Mouse (Mus musculus) urinary bladder, postnatal 14 days (tissue): ENCODE data around the gene Rab2b.
"Not testable (repeated sequence)": the region's sequence is repeated elsewhere in the genome, so short reads cannot be mapped to it uniquely, and the experiment has no call there.

ENCODE experiments used
- DNase-seq: peaks from one replicate; pipeline ENCODE4 v3.0.0; 2021; ENCODE audit warnings: low spot score

Gene Rab2b

DNA sequence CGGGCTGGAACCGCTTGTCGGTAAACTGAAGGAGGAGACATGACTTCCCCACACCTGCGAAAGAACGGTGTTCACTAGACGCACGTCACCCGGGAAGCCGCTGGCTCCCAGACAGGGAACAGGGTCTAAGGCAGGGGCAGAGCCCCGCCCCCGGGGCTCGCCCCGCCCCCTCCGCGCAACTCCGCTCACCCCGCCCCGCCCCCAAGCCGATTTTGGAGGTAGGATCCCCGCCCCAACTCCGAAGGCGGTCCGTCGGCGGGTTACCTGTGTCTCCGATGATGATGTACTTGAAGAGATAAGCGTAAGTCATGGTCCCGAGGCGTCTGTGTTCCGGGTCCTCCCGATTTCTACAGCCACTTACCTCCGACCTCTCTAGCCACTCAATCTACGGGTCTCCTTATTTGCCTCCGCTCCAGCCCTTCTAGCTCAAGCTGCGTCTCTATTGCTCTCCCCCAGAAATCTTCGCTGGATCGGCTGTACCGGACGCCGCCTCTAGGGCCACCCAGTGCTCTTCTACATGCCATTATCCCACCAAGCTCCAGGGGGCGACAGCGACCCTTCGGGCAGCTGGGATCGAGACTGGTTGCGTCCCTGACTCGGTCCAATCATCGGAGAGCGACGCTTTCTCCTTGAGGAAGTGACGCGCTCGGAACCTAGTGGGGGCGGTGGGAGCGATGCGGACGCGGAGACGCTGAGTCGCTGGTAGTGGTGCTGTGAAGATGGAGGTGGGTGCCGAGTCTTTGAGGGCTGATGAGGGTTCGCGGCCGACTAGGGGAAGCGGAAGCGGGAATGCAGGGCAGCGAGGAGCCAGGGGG is at the start of gene Rab2b, which contains the start of gene Tox4:
Gene Rab2b (minus strand): TSS at position 614 of the 815 bp plus-strand sequence.
Gene Tox4 (plus strand): TSS at position 215 of the 815 bp plus-strand sequence.
- DNase-seq, result peak; percentile 98

DNA sequence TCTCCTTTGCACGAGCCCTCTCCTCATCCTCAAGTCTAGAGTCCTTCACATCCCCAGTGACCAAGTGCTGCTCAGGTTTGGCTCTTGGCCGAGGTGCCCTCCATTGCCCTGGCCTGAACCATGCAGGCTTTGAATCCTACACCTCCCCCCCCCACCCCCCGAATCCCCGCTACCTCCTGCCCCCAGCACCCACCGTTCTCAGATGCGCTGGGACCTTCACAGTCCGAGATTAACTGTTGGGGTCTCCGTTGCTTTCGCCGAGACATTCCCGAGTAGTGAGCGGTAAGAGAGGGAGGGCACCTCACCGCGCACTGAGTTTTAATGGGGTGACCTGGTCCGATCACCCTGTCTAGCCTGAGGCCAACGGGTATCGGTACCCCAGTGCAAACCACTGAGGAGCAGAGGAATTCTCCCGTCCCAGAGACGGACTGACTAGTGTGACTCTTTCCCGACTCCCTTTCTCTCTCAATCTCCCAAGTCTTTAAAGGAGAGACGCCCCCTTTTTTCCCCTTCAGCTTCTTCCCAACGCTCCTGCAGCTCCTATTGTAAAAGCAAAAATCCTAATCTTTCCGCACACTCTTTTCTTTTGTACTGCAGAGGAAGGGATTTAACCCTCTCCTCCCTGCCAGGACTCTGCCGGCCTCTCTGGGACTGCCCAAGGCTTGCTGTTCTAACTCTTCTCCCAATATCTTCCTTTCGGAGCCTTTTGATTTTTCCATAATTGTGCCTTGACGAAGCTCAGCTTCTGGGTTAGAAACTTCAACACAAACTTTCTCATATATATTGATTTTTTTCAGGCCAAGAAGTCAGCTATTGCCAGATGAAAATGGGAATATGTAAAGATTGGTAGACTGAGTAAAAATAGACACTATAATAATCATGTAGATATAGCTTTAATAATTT is 48.8 kb upstream of the Rab2b start, which contains the start of gene Sall2:
Gene Sall2 (minus strand): TSS at position 853 of the 903 bp plus-strand sequence.
- no peak for DNase-seq

DNA sequence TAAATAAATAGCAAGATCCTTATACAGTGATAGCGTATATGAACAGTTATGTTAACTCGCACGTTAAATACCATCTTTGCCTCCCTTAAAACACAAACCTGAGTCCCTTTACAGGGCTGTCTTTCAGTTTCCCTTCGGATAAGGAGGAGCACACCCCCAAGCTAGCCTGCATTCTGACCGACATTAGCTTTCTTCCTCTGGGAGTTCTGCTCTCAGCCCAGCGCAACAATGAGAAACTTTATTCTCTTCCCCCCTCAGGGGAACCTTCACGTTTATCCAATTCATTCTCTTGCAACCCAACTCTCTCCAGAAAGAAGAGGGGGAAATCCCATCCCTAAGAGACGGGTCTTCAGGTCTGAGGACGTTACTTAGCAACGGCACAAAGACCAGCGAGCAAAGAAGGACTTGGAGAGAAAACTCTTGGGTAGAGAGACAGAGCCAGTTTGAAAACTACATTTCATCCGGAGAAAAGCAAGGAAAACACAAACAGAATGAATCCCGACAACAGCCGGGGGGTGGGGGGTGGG is 48.1 kb upstream of the Rab2b start:
- DNase-seq, result no peak

DNA sequence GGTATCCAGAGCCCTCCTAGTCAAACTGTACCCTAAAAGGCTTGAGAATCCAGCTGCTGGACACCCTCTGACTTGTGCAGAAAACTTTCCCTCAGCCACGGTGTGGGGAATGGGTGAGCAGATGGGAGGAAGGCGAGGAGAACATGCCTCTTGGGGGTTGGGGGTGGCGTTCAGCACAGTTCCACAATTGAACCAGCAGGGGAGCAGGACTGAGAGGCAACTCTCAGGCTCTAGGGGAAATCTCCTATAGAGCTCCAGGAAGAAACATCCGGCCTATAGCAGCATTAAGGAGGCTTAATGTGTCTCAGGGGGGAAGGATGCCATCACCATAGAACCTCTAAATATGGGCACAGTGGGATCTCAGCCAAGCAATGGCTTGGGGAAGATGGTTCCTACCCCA is 46.5 kb upstream of the Rab2b start:
- no peak for DNase-seq

DNA sequence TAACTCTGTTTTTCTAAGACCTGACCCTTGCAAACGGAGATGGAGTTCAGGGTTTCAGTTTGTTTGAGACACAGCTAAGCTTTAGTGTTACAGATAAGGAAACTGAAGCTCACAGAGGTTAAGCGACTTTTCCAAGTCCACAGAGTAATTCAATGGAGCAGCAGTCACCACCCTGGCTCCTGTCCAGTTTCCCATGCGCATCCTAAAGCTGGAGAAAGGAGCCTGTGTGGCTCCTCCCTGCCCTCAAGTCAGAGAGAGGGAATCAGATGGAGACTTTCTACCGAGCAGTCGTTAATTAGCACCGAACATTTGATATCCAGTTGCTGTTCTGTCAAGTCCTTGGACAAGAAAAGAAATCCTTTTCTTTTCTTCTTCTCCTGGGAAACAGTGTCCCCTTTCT is 40.0 kb upstream of the Rab2b start:
- no peak for DNase-seq

DNA sequence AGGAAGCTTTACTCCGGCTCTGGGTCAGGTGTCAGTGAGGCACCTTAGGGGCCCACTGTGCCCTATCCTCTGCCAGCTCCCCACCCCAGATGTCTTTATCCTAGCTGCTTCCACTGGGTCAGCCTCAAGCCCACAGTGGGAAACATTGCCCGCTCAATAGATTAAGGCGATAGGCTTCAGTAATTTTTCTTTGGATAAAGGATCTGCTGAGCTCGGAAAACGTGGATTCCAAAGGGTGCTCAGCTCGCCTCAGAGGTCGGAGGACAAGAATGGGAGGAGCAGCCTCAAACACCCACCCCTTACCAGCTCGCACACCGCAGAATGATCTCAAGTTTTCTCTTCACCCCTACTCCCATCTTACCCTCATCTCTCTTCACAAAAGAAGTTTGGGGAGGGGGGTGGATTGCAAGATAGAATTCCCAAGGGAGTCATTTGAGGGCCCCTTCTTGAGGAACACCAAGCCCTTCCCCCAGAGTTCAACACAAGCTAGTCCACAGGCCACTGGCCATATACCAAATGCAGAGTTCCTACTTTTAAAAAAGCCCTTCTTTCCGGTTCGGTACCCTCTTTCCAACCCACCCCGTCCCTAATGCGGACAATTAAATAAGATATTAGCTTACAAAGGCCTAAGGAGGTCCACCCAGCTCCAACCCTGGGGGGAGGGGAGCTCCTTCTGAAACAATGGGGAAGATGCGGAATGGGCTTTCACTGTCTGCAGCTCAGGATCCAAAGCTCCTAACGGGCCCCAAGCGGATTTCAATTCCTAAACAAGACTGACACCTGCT is 37.3 kb upstream of the Rab2b start:
- DNase-seq, result no peak

DNA sequence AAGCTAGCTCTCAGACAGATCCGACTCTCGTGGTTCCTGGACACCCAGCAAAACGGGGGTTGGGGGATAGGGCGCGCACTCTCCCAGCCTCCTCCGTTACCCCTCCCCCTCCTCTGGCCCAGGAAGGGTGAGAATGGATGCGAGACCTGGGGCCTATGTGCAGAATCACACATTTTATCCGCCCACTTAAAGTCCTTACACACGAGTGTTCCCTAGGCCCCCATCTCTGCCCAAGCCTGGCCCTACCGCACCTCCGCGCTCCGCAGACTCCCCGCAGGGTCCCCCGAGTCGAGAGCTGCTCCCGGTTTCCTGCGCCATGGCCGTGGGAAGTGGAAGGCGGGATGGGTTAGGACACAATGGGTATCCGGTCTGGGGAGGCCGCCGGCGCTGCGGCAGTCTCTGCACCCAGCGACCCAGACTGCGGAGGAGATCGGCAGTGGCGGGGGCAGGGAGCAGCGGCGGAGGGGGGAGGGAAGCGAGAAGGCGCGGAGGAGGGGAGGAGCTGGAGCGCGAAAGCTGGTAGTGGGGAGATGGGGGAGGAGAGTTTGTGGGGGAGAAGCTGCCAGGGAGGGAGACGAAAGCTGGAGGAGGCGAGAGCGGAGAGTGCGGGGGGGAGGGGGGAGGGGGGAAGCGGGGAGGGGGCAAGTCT is 36.6 kb upstream of the Rab2b start:
- peak; percentile 66 for DNase-seq

DNA sequence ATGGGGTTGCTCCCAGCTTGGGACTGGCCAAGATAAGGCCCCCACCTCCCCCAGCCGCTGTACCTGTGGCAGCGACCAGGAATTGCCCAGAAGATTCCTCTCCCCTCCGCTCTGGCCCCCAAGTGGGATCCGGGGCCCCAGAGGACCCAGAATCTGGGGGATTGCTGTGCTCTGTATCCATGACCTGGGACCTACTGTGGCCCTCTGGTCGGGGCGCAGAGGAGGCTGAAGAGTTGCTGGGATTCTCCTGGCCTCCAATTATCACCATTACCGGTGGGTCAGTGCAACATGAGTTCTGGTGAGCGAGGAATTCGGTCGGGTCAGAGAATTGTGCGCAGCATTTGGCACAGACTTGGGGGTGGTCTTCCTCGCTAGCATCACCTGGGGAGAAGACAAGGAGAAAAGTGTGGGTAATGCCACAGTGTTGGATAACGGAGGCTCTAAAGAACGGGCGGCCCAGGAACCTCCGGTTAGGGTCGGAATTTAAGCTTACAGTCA is 36.0 kb upstream of the Rab2b start:
- no peak for DNase-seq

DNA sequence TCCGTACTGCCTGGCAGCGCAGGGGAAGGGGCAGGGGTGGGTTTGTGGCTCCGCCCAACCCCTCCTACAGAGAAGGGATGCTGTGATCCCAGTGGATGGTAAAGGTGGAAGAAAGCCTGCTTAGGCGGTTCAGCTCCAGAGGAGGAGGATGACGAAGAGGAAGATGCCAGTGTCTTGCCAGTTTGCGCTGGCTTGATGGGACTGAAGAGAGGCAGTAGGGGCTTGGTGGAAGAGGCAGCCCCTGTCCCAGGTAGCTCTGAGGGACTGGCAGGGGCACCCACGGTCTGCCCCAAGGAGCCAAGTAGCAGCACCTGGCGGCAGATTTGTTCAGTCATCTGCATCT is 35.4 kb upstream of the Rab2b start:
- no peak for DNase-seq

DNA sequence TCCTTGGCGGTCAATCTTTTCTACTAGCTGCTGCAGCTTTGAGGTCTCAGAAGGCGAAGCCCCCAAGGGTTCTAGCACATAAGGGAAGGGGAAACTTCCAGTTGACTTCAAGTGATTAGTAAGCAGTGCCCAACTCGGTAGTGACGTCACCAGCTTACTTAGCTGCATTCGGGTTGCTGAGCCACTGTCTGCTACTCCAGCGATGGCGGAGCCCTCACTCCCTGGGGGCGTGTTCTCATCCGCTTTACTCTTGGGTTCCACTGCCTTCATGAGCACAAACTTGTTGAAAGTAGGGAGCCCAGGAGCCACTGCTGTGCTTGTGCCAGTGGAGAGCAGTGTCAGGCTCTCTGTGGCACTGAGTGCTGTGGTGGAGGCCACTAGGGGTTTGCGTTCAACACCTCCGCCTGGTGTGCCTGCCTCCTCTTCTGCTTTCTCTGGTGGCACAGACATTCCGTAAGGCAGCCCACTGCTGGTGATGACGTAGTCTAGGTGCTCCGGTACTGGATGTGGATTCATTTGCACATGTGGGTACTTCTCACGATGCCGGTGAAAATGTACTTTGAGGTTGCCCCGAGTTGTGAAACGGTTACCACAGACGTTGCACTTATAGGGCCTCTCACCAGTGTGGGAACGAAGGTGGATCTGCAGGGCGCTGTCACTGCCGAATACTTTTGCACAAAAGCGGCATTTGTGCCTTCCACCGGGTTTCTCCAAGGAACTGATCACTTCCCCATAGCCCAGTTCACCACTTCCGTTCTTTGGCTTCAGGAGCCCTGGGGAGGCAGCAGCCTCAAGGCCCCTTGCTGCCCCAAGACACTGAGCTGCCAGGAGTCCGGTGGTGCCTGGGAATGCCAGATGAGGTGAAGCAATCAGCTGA is 34.8 kb upstream of the Rab2b start:
- no peak for DNase-seq

DNA sequence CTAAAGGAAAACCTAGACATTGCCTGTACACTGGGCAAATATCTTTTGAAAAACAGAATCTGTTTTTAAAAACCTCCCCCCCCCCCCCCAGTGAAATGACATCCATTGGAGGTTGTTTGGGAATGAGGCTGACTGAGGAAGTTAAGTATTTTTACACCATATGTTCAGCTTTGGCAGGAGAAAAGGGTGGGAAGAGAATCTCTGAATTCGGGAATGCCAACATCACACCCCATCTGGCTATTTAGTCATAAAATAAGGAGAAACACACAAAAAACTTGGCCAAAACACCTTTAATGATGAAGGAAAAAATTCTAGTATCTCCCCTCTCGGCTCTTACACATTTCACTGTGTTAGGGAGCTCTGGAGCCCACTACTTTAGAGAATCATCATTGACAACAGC is 31.6 kb upstream of the Rab2b start:
- DNase-seq, result no peak

DNA sequence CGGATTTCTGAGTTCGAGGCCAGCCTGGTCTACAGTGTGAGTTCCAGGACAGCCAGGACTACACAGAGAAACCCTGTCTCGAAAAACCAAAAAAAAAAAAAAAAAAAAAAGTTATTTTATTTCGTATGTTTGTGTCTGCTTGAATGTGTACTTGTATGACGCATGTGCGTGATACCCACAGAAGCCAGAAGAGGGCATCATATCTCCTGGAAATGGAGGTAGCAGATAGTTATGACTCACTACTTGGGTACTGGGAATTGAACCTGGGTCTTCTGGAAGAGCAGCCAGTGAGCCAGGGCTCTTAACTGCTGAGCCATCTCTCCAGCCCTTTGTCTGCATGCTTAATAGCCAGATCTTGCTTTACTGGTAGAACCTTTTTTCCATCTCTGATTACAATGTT is 31.0 kb upstream of the Rab2b start:
- DNase-seq, result not testable (repeated sequence)

DNA sequence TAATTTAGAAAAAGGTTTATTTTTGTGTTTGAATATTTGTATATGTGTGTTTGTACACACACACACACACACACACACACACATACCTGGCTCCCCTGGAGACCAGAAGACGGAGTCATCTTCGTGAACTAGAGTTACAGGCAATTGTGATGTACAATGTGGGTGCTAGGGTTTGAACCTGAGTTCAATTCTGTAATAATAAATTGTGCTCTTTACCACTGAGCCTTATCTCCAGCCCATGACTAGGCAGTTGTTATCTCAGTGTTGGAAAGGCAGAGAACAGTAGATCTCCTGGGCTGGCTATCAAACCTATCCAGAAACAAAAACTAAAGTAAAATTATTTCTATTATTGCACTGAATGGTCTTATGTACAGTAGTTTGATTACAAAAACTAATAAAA is 26.8 kb upstream of the Rab2b start:
- DNase-seq, result no peak

DNA sequence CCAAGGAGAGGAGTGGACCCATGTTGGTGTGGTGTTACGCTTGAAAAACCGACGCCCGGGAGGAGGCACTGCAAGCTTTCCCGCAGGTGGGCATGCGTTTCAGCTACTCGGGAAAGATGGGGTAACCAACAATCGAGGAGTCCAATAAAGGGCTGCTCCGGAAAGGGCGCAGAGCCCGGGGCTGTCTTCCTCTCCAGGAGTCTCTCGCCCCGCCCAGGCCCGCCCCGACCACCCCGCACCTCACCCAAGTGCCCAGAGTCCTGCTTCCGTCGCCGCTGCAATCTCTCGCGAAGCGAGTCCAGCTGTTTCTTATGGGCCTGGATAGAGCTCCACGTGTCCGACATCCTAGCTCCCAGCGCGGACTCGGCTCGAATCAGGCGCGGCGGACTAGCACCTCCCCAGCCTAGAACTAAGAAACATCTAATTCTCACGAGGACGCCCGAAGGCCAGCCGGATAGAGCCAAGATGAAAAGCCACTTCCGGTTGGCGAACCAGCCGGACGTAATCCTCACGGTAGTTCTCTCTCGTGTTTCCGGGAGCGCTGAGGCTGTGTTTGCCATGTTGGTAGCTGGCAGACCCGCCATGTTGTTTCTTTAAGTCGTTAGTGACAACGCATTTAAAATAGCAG is 25.4 kb upstream of the Rab2b start, which contains the start of gene Mettl3:
Gene Mettl3 (minus strand): TSS at position 485 of the 628 bp plus-strand sequence.
- DNase-seq, result peak; percentile 92

DNA sequence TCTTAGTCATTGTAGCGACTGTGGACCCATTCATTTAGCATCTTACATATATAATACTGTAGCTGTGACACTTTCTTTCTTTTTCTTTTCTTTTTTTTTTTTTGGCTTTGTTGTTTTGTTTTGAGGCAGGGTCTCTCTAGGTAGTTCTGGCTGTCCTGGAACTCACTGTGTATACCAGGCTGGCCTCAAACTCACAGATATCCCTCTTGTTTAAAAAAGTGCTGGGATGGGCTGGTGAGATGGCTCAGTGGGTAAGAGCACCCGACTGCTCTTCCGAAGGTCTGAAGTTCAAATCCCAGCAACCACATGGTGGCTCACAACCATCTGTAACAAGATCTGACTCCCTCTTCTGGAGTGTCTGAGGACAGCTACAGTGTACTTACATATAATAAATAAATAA is 24.2 kb upstream of the Rab2b start:
- not testable (repeated sequence) for DNase-seq

DNA sequence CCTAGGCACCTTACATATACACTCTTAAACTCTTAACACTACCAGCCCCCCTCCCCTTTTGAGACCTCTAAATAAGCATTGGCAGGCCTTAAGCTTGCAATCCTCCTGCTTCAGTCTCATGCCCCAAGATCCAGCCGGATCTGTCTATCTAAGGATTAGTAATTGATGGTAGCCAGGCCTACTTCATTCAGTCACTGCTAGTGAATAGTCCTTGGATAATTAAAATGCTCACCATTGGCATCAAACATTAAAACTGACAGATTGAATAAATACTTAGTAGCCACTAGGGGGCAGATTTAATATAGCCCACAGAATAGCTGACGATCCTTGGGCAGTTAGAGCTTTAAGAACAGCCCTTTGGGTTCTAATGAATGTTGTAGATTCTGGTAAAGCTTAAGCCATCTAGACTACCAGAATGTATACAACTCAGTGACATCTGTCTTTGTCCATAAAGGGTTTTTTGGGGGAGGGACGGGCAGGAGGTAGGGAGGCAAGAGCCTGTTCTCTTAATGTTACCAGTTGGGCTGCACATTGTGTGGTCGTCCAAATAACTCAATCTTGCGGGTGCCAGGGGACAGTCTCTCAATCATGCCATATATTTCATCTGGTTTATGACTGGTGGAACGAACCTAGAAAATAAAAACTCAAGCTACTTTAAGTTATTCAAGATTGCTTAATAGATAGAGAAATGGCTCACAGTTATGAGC is 16.4 kb upstream of the Rab2b start:
- DNase-seq, result no peak

DNA sequence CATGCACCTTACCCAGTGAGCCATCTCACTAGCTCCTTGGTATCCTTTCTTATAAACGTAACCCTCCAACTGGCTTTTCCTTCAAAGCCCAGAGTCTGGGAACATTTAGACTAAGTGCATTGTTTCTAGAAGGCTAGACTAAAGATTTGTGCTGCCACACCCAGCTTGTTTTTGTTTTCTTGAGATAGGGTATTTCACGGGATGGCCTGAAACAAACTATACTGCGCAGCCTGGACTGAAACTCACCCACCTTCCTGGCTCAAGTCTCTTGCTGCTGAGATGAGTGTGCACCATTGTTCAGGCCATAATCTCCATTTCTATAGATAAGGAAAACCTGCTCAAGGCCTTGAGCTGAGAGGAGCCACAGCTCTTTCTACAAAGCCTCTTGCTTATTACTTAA is 4.8 kb upstream of the Rab2b start:
- no peak for DNase-seq

DNA sequence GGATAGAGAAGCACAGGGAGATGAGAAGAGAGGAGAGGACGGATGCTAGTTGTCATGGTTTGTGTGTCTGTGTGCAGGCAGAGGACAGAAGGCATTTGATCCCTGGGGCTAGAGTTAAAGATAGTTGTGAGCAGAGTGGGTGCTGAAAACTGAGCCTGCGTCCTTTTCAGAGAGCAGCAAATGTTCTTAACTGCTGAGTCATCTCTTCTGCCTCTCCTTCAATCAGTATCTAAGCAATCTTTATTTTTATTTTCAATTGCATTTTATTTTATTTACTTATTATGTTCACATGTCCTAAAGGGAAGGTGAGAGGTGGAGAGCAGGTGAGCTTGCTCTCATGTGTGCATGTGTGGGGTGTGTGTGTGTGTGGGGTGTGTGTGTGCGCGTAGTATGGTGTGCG is 4.3 kb upstream of the Rab2b start:
- no peak for DNase-seq

DNA sequence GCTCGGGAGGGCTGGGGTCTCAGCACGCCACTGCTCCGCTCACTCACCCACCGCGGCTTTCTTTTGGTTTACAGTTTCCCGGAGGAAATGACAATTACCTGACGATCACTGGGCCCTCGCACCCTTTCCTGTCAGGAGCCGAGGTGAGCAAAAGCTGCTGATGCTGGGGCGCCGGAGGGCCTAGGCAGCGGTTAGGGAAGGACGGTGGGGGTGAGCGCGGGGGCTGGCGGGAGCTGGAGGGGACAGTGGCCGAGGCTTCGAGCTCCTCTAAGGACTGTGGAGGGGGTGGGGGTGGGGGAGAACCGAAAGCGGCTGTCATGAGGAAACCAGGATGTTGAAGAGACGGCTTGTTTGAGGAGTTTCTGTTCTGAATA is 389 bp upstream of the Rab2b start:
- no peak for DNase-seq
